12 mouse cellular contexts compared by ENCODE assay signal in the genomic region with DNA sequence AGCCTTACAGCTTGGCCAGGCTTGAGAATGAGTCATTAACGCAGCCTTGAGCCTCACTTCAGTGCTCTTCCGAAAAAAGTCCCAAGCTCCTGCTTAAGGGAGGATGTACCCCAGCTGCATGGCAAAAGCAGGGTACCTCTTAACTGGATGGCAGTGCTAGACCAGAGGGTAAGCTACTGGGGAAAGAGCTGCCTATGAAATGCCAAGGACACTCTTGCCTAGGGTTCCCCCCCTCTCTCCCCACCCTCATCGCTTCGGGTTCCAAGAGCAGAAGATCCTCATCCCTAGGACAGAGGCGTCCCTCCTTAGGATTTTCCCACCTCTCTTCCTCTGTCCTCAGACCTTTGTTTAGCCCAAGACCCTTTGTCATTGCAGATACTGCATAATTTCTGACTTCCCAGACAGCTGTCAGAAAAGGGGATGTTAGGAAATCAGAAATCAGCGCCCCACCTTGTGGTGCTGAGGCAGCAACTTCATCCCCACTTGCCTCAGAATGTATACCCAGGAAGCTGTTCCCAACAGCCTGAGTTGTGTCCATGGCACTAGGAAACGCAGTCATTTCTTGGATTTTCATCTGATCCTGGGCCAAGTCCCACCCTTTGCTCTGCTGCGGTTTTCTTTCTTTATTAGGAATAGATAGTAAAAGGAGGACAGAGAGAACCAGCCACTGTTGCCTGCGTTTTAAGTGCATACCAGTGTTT. TPM values are rescaled to one million over a fixed set of nuclear protein-coding genes. Genes with fewer than 3 reads are reported as not detected.
DNase-seq lines count a peak whose midpoint lies in the region; ATAC-seq and TF ChIP-seq lines count a peak whose summit lies in the region.
"Had no signal": no experiment of that assay in that cellular context is flagged by ENCODE, and none has a peak within 500 bp of the region (broad histone marks: within the 10 kb centered on the region; RNA-seq: fewer than 3 reads in every experiment).

No protein-coding gene starts in this region.

- peak; percentile 39 for DNase-seq in cerebellum, adult 11-12 months
- DNase-seq in cerebellum, adult 9-11 months: no peak
- DNase-seq in right cerebral cortex, adult 18-20 months: peak; percentile 34
- no peak for DNase-seq in right cerebral cortex, postnatal 10 days (ENCODE audit: low spot score in 2 of 2)
- DNase-seq in midbrain, embryonic 10.5 days (ENCODE audit: low spot score): no peak
- DNase-seq in stomach, postnatal 0 days (ENCODE audit: low spot score): no peak
- no peak for DNase-seq in layer of hippocampus, postnatal 36 days
- DNase-seq in MN1 (ENCODE audit: low spot score): no peak
- DNase-seq: right cerebral cortex, postnatal 14 days had no signal

- no peak for ATAC-seq in stomach, postnatal 0 days (ENCODE audit: low FRiP score, low TSS enrichment)
- ATAC-seq: Patski had no signal

- H3K4me3 ChIP-seq in midbrain, embryonic 10.5 days: peak overlapping the region; percentile 5; the same call in 1 of the 2 replicates
- no peak overlapping the region for H3K4me3 ChIP-seq in stomach, postnatal 0 days (ENCODE audit: low read depth, low read length)
- H3K4me3 ChIP-seq: heart, embryonic 13.5 days had no signal

- no peak overlapping the region for H3K27ac ChIP-seq in midbrain, embryonic 10.5 days (replicated peaks)
- H3K27ac ChIP-seq in stomach, postnatal 0 days (replicated peaks): no peak overlapping the region
- H3K27ac ChIP-seq: heart, embryonic 13.5 days had no signal

- H3K9me3 ChIP-seq in midbrain, embryonic 10.5 days (replicated peaks): no peaks in the 10 kb centered on the region
- H3K9me3 ChIP-seq in stomach, postnatal 0 days (ENCODE audit: control insufficient read depth, low read length): no peaks in the 10 kb centered on the region
- H3K9me3 ChIP-seq: heart, embryonic 13.5 days had no signal

- H3K4me1 ChIP-seq in midbrain, embryonic 10.5 days: peaks cover 65% of the 10 kb centered on the region
- no peaks in the 10 kb centered on the region; the same call in 1 of the 2 replicates for H3K4me1 ChIP-seq in stomach, postnatal 0 days (replicated peaks; ENCODE audit: control insufficient read depth, insufficient read depth)

- H3K27me3 ChIP-seq in midbrain, embryonic 10.5 days (ENCODE audit: low read depth, poor library complexity, severe bottlenecking): peaks cover 25% of the 10 kb centered on the region
- H3K27me3 ChIP-seq in stomach, postnatal 0 days (ENCODE audit: control insufficient read depth, insufficient read depth, low read length): no peaks in the 10 kb centered on the region
- H3K27me3 ChIP-seq: Patski had no signal

- no peak overlapping the region for H3K4me2 ChIP-seq in stomach, postnatal 0 days (replicated peaks; ENCODE audit: low read depth)
- H3K4me2 ChIP-seq: heart, embryonic 13.5 days had no signal

- WGBS in midbrain, embryonic 10.5 days: 69% methylated on average over 9 of the region's 9 CpGs
- WGBS in stomach, postnatal 0 days: 61% methylated on average over 9 of the region's 9 CpGs

- no peak overlapping the region for H3K9ac ChIP-seq in stomach, postnatal 0 days (ENCODE audit: low read length)
- H3K9ac ChIP-seq: heart, embryonic 13.5 days had no signal

- peaks cover 10% of the 10 kb centered on the region for H3K36me3 ChIP-seq in midbrain, embryonic 10.5 days
- no peaks in the 10 kb centered on the region for H3K36me3 ChIP-seq in stomach, postnatal 0 days (ENCODE audit: control insufficient read depth, insufficient read depth, low read length)
- H3K36me3 ChIP-seq: heart, embryonic 13.5 days had no signal

- peak; percentile 33 for TF ChIP-seq CTCF in stomach, postnatal 0 days (IDR thresholded peaks at IDR 0.05; ENCODE audit: low read depth)

- no peak for TF ChIP-seq EP300 in stomach, postnatal 0 days (optimal IDR thresholded peaks at IDR 0.05)

RNA-seq across cellular contexts. Expression of a gene that starts 4.7 kb away (rescaled TPM):
- polyA plus RNA-seq in midbrain, embryonic 10.5 days (2016; fragmentation: Nextera tagmentation; extraction: Ambion mirVana): 1.5 and 2.3 TPM in 2 replicates
- polyA plus RNA-seq in stomach, postnatal 0 days (2015; fragmentation: Nextera tagmentation; extraction: Ambion mirVana): 0.51 and 0.62 TPM in 2 replicates
- 10 to 100 TPM; 88.9 to 90.2 TPM for total RNA-seq in layer of hippocampus, postnatal 36 days (2021)
- total RNA-seq: liver, adult 2 months had no signal
- polyA plus RNA-seq: Patski had no signal

Comparison
In these comparisons a context has a peak if more than half of its experiments do, and no peak if none do; other contexts are left out.
1. DNase-seq: peak in cerebellum, adult 11-12 months (single experiment) and right cerebral cortex, adult 18-20 months (single experiment); none in cerebellum, adult 9-11 months (single experiment), right cerebral cortex, postnatal 10 days (0 of 2), midbrain, embryonic 10.5 days (single experiment), stomach, postnatal 0 days (single experiment), layer of hippocampus, postnatal 36 days (0 of 2) and MN1 (single experiment).